Mouse (Mus musculus) erythroblast, embryonic 14.5 days (primary cell): Measurements from ENCODE around the gene Srgap1.

Source experiments
- GATA1 ChIP-seq: IDR thresholded peaks from 2 replicates; pipeline ENCODE4 v1.6.1; 2012; ENCODE audit warnings: low read length, inconsistent platforms, mixed read lengths
- TAL1 ChIP-seq: IDR thresholded peaks from 3 replicates; pipeline ENCODE4 v1.6.1; 2012; ENCODE audit warnings: low read length, inconsistent platforms, mixed read lengths

DNA sequence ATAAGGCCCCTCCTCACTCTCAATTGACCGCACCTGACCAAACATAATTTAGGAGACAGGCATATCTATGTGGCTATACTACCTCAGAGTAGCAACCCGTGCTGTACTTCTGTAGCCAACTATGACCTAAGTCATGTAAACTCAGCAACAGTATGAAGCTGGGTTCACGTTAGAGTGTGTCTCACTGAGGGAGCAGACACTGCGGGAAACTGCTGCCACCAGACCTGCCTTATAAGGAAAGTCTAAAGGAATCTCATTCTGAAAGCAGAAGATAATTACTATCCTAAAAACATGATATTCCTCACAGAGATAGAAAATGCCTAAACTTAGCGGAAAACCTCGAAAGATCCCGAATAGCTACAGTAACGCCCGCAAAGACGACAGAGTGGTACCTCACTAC, 62.2 kb downstream of the Srgap1 start:
- TF ChIP-seq TAL1 (no peak), GATA1 (no peak)
